ENCODE assay signal across 9 mouse cellular contexts in genomic region chr7:29296998-29297397, GRCm38 (mm10). TPM values are rescaled to one million over a fixed set of nuclear protein-coding genes. Genes with fewer than 3 reads are reported as not detected.
DNase-seq lines count a peak whose midpoint lies in the region; ATAC-seq and TF ChIP-seq lines count a peak whose summit lies in the region.
"Had no signal": no experiment of that assay in that cellular context is flagged by ENCODE, and none has a peak within 500 bp of the region (broad histone marks: within the 10 kb centered on the region; RNA-seq: fewer than 3 reads in every experiment).

No protein-coding gene starts in this region.

- no peaks in the 10 kb centered on the region for H3K27me3 ChIP-seq in kidney, adult 2 months (replicated peaks; ENCODE audit: control insufficient read depth, insufficient read depth, low read length)
- no peaks in the 10 kb centered on the region for H3K27me3 ChIP-seq in stomach, embryonic 15.5 days (replicated peaks)

- peak; percentile 95 for TF ChIP-seq CTCF in kidney, adult 2 months (conservative IDR thresholded peaks at IDR 0.05; ENCODE audit: insufficient read depth, insufficient read length, low read depth, low read length)

- DNase-seq in adrenal gland, adult (ENCODE audit: inconsistent age in 2 of 2, low spot score in 1 of 2), result peak; percentile 65 to 89
- DNase-seq in adrenal gland, postnatal 4 days (ENCODE audit: low spot score in 2 of 2), result no peak
- DNase-seq in CD4-positive, CD25-positive, alpha-beta regulatory T cell, adult 2 months (ENCODE audit: low read depth, low spot score), result peak; percentile 85
- peak; percentile 89 for DNase-seq in cerebellum, adult 9-10 months
- DNase-seq in gastrocnemius, postnatal 14 days, result peak; percentile 63
- DNase-seq in kidney, adult 2 months, result peak; percentile 84
- DNase-seq in lung, postnatal 36 days, result peak; percentile 90

- intact Hi-C loops in gastrocnemius, postnatal 14 days (cut with DNase I; ENCODE audit: low total_unique reads), result loop anchor here (5.0 kb wide), 1 partner anchor 165 kb away; the partner anchor contains the start of gene Rasgrp4

- WGBS in kidney, adult 2 months, result 9% methylated on average over 10 of the region's 10 CpGs
- WGBS in stomach, embryonic 15.5 days, result 7% methylated on average over 10 of the region's 10 CpGs

- no peak overlapping the region for H3K4me3 ChIP-seq in kidney, adult 2 months (ENCODE audit: insufficient read depth, low read depth, low read length)
- H3K4me3 ChIP-seq in stomach, embryonic 15.5 days (replicated peaks), result no peak overlapping the region

- no peak for ATAC-seq in stomach, embryonic 15.5 days (ENCODE audit: insufficient read depth, low FRiP score, low read depth)

- no peak overlapping the region for H3K9ac ChIP-seq in stomach, embryonic 15.5 days

- H3K4me1 ChIP-seq in kidney, adult 2 months (ENCODE audit: control insufficient read depth, insufficient read depth, low read length), result no peaks in the 10 kb centered on the region; the same call in 1 of the 2 replicates
- peaks cover 20% of the 10 kb centered on the region for H3K4me1 ChIP-seq in stomach, embryonic 15.5 days

- no peak for TF ChIP-seq POLR2A in kidney, adult 2 months (IDR thresholded peaks at IDR 0.05; ENCODE audit: low read depth, low read length)

- 0 out of 2 replicates have a peak overlapping the region, but pooled peaks have one; percentile 25 for H3K4me2 ChIP-seq in stomach, embryonic 15.5 days

- no peak overlapping the region for H3K27ac ChIP-seq in kidney, adult 2 months (ENCODE audit: insufficient read depth, low read depth, low read length)
- H3K27ac ChIP-seq in stomach, embryonic 15.5 days, result no peak overlapping the region

- no peaks in the 10 kb centered on the region for H3K36me3 ChIP-seq in kidney, adult 2 months (ENCODE audit: control insufficient read depth, insufficient read depth, low read length)
- no peaks in the 10 kb centered on the region for H3K36me3 ChIP-seq in stomach, embryonic 15.5 days

- no peaks in the 10 kb centered on the region for H3K9me3 ChIP-seq in stomach, embryonic 15.5 days

RNA-seq across cellular contexts. Expression of gene Dpf1, which starts 6.8 kb away (rescaled TPM):
- 1 to 10 TPM; 5.0 to 5.7 TPM for total RNA-seq in adrenal gland, postnatal 4 days (2021)
- total RNA-seq in gastrocnemius, postnatal 14 days (2021), result 1 to 10 TPM; 2.7 to 4.5 TPM
- polyA plus RNA-seq in kidney, adult 2 months (2012; rRNA removed), result 0.07 and 0.11 TPM in 2 replicates
- 7.6 and 8.2 TPM in 2 replicates for polyA plus RNA-seq in stomach, embryonic 15.5 days (2015; fragmentation: Nextera tagmentation; extraction: Ambion mirVana)

RNA-seq across cellular contexts. Expression of gene Ppp1r14a, which starts 7.9 kb away (rescaled TPM):
- 10 to 100 TPM; 14.3 to 15.0 TPM for total RNA-seq in adrenal gland, postnatal 4 days (2021)
- total RNA-seq in gastrocnemius, postnatal 14 days (2021), result 10 to 100 TPM in 1 of 2 experiments, 1 to 10 TPM in 1; 9.4 to 11.6 TPM
- 12.3 and 16.1 TPM in 2 replicates for polyA plus RNA-seq in kidney, adult 2 months (2012; rRNA removed)
- 42.7 and 56.7 TPM in 2 replicates for polyA plus RNA-seq in stomach, embryonic 15.5 days (2015; fragmentation: Nextera tagmentation; extraction: Ambion mirVana)

RNA-seq across cellular contexts. Expression of gene Spint2, which starts 15.3 kb away (rescaled TPM):
- total RNA-seq in adrenal gland, postnatal 4 days (2021), result 10 to 100 TPM; 46.1 to 85.1 TPM
- 1 to 10 TPM; 5.5 to 6.4 TPM for total RNA-seq in gastrocnemius, postnatal 14 days (2021)
- 421 and 474 TPM in 2 replicates for polyA plus RNA-seq in kidney, adult 2 months (2012; rRNA removed)
- polyA plus RNA-seq in stomach, embryonic 15.5 days (2015; fragmentation: Nextera tagmentation; extraction: Ambion mirVana), result 525 and 574 TPM in 2 replicates

RNA-seq across cellular contexts. Expression of gene 2200002D01Rik, which starts 48.7 kb away (rescaled TPM):
- 1 to 10 TPM; 2.4 to 4.5 TPM for total RNA-seq in adrenal gland, postnatal 4 days (2021)
- 1 to 10 TPM in 1 of 2 experiments, under 1 TPM in 1; 0.59 to 1.2 TPM for total RNA-seq in gastrocnemius, postnatal 14 days (2021)
- polyA plus RNA-seq in kidney, adult 2 months (2012; rRNA removed), result 4.6 and 7.2 TPM in 2 replicates
- 67.4 and 70.6 TPM in 2 replicates for polyA plus RNA-seq in stomach, embryonic 15.5 days (2015; fragmentation: Nextera tagmentation; extraction: Ambion mirVana)
- total RNA-seq: layer of hippocampus, postnatal 14 days had no signal

RNA-seq across cellular contexts. Expression of gene Yif1b, which starts 58.9 kb away (rescaled TPM):
- 10 to 100 TPM; 48.2 to 49.7 TPM for total RNA-seq in adrenal gland, postnatal 4 days (2021)
- total RNA-seq in gastrocnemius, postnatal 14 days (2021), result 10 to 100 TPM; 49.4 to 56.8 TPM
- 179 and 207 TPM in 2 replicates for polyA plus RNA-seq in kidney, adult 2 months (2012; rRNA removed)
- 83.7 and 85.8 TPM in 2 replicates for polyA plus RNA-seq in stomach, embryonic 15.5 days (2015; fragmentation: Nextera tagmentation; extraction: Ambion mirVana)

Comparison
In these comparisons a context has a peak if more than half of its experiments do, and no peak if none do; other contexts are left out.
1. DNase-seq: peak in adrenal gland, adult (2 of 2), CD4-positive, CD25-positive, alpha-beta regulatory T cell, adult 2 months (single experiment), cerebellum, adult 9-10 months (single experiment), gastrocnemius, postnatal 14 days (single experiment), kidney, adult 2 months (single experiment) and lung, postnatal 36 days (single experiment); none in adrenal gland, postnatal 4 days (0 of 2).
2. RNA of gene Spint2, which starts 15.3 kb away (total RNA-seq): 46.1 to 85.1 TPM in adrenal gland, postnatal 4 days; 5.5 to 6.4 TPM in gastrocnemius, postnatal 14 days; every median in the first group is over 4 times any median in the second.